Mouse (Mus musculus) liver, embryonic 16.5 days (tissue): ENCODE measurements at regions not wholly inside any gene's neighbourhood (a gene's known extent, or its start where the extent isn't known, plus 50 kb on each side); places are given as distances from the start of the nearest gene placed in this dataset.

Experiments used
- ATAC-seq: fragments of 200-750 bp; cut with Nextera tagmentation; 2 replicates; pipeline ENCODE4 v1.8.0; 2017; ENCODE audit warnings: low read depth, mild to moderate bottlenecking, moderate number of reproducible peaks, moderate library complexity
- H3K27ac ChIP-seq: fragments of 300-500 bp; sonication (generic); 2 replicates; pipeline ENCODE4 v1.5.1; 2014; ENCODE audit warnings: mild to moderate bottlenecking, low read length
- H3K27me3 ChIP-seq: fragments of 300-500 bp; sonication (generic); 2 replicates; pipeline ENCODE4 v1.6.1; 2014; ENCODE audit warnings: low read depth, low read length, mixed read lengths; ENCODE audit not compliant: control insufficient read depth, insufficient read depth
- H3K36me3 ChIP-seq: fragments of 300-500 bp; sonication (generic); 2 replicates; pipeline ENCODE4 v1.6.1; 2014; ENCODE audit warnings: mild to moderate bottlenecking; ENCODE audit not compliant: control insufficient read depth, insufficient read depth
- H3K4me1 ChIP-seq: fragments of 300-500 bp; sonication (generic); 2 replicates; pipeline ENCODE4 v1.6.1; 2014; ENCODE audit warnings: low read depth, low read length, mixed read lengths; ENCODE audit not compliant: control insufficient read depth
- H3K4me2 ChIP-seq: fragments of 300-500 bp; sonication (generic); 2 replicates; pipeline ENCODE4 v1.6.1; 2014; ENCODE audit warnings: low read depth, low read length, mixed read lengths
- H3K4me3 ChIP-seq: fragments of 300-500 bp; sonication (generic); 2 replicates; pipeline ENCODE4 v1.5.1; 2014; ENCODE audit warnings: low read depth, mild to moderate bottlenecking, low read length
- H3K9ac ChIP-seq: fragments of 300-500 bp; sonication (generic); 2 replicates; pipeline ENCODE4 v1.6.1; 2014; ENCODE audit warnings: low read depth, low read length
- H3K9me3 ChIP-seq: fragments of 300-500 bp; sonication (generic); replicated peaks from 2 replicates; pipeline ENCODE4 v1.6.1; 2016; ENCODE audit warnings: low read length; ENCODE audit not compliant: control insufficient read depth
- WGBS: fragments of 180-500 bp; shearing (Covaris S2); extraction: QIAGEN DNeasy Blood & Tissue Kit; methylation state at CpG from one replicate; pipeline ENCODE4 v1.1.7; 2014; ENCODE audit not compliant: insufficient replicate concordance; 5-methylcytosine and 5-hydroxymethylcytosine counted together

DNA sequence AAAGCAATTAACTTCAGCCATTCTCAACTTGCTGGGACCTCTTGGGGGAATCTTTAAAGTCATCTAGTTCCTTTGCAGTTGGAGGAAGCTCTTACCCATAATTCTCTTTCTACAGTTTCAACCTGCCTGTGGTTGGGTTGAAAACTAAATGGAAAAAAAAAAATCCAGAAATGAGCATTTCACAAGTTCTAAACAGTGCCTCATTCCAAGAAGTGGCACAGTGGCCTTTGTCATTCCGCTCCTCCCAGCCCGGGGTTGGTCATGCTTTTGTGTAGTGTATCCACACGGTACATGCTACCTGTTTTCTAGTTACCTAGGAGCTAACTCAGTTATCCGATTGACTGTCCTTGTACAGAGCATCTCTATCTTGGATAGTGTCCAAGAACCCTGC, 90.8 kb upstream of the Gpr12 start:
- no peaks in the 10 kb centered on the region for H3K9me3 ChIP-seq
- H3K4me1 ChIP-seq = peaks cover 38% of the 10 kb centered on the region
- 77% methylated on average over 4 of the region's 4 CpGs for WGBS
- H3K36me3 ChIP-seq = no peaks in the 10 kb centered on the region
- peak overlapping the region; percentile 65 for H3K27ac ChIP-seq
- no peaks in the 10 kb centered on the region for H3K27me3 ChIP-seq
- H3K4me2 ChIP-seq = no peak overlapping the region
- no peak for ATAC-seq
- no peak overlapping the region for H3K9ac ChIP-seq
- H3K4me3 ChIP-seq = no peak overlapping the region

DNA sequence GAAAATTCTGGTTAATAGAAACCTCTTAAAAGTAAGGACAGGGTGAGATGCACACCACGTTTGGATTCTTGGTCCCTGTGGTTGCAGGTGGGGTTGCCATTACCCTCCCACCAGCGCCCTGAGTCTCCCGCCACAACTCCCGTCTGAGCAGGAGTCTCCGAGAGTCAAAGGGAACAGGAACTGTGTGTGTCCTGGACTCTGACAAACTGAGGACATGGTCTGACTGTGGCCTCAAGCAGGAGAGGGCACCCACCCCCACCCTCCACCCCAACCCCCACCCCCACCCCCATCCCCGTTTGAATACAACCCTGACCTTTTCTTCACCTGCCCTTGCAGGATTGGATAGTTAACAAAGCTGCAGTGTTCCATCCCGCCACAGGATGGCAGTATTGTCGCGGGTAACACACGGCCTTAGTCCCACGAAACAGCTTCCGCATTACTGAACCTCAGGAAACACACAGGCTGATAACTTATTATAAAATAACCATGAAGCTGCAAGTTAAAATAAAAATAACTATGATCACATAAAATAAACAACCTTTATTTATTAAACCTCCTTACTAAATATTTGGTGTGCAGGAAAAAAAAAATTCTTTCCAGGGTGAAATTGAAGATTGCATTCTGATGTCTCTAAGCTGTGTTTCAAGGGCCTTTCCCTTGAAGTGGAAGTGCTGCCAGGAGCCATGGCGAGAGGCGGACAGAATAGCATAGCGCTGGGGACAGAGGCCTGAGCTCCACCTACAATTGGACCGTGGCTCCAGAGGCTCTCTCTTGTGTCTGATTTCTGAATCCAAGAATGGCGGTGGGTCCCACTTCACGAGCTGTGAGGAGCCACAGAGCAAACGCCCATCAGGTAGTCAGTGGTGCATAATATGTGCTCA, 90.2 kb upstream of the Gpr12 start:
- H3K4me1 ChIP-seq = peaks cover 35% of the 10 kb centered on the region
- no peak overlapping the region for H3K4me3 ChIP-seq
- H3K27ac ChIP-seq = peak overlapping the region; percentile 65; the same call in 1 of the 2 replicates
- no peaks in the 10 kb centered on the region for H3K9me3 ChIP-seq
- 19% methylated on average over 19 of the region's 19 CpGs for WGBS
- peak overlapping the region; percentile 25; the same call in 1 of the 2 replicates for H3K9ac ChIP-seq
- peak; percentile 44 for ATAC-seq
- no peaks in the 10 kb centered on the region for H3K27me3 ChIP-seq
- peak overlapping the region; percentile 23 for H3K4me2 ChIP-seq
- no peaks in the 10 kb centered on the region for H3K36me3 ChIP-seq

DNA sequence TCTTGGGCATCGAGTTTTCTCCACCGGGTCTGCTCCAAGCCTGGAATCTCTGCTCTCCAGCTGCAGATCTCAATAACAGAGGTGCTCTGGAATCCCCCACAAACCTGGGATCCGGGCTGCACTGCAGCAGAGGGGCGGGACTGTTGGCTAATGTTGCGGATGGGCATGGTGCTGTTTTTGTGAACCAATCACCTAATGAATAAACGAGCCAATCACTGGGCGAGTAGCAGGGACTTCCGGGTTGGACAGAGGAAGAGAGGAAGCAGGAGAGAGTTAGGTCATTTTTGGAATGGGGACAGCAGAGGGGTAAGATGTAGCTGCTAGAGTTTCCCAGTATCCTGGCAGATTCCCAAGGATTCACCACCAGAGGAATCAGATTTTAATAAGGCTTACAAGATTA, 76.7 kb upstream of the Gpr12 start:
- no peak overlapping the region for H3K27ac ChIP-seq
- H3K4me3 ChIP-seq = no peak overlapping the region
- H3K9me3 ChIP-seq = no peaks in the 10 kb centered on the region
- H3K4me2 ChIP-seq = no peak overlapping the region
- no peaks in the 10 kb centered on the region for H3K27me3 ChIP-seq
- 61% methylated on average over 8 of the region's 8 CpGs for WGBS
- no peaks in the 10 kb centered on the region for H3K4me1 ChIP-seq
- H3K9ac ChIP-seq = no peak overlapping the region
- no peak for ATAC-seq
- no peaks in the 10 kb centered on the region for H3K36me3 ChIP-seq

DNA sequence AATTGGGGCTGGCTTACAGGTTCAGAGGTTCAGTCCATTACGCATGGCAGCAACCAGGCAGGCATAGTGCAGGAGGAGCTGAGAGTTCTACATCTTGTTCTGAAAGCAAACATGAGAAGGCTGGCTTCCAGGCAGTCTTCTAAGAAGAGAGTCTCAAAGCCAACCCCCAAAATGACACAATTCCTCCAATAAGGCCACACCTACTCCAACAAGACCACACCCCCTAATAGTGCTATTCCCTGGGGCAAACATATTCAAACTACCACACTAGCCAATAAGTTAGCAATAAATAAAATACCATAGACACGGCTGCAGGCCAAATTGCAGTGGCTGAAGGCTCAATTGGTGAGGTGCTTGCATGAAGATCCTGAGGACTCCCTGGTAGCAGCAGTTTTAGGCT, 72.2 kb upstream of the Gpr12 start:
- H3K27ac ChIP-seq = no peak overlapping the region
- 59% methylated on average over 2 of the region's 2 CpGs for WGBS
- no peak for ATAC-seq
- H3K4me1 ChIP-seq = no peaks in the 10 kb centered on the region
- no peaks in the 10 kb centered on the region for H3K27me3 ChIP-seq
- no peak overlapping the region for H3K4me2 ChIP-seq
- H3K36me3 ChIP-seq = no peaks in the 10 kb centered on the region
- no peak overlapping the region for H3K4me3 ChIP-seq
- H3K9me3 ChIP-seq = no peaks in the 10 kb centered on the region
- H3K9ac ChIP-seq = no peak overlapping the region

DNA sequence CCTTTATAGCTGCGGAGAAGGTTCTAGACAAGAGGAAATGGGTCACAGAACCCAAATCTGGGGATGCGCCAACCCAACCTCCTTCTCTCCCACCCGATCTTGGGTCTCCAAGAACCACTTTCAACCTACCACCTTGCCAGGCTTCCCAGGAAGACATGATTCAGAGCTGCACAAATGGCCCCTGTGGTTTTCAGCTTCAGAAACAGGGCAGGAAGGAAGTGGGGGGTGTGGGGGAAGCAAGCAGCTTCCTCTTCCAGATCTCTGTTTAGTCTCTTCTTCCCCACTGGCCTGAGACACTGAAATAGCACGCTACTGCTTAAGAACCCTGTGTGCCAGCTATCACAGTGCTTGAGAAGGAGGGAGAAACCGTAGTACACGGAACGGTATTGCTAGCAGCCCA, 70.4 kb upstream of the Gpr12 start:
- H3K36me3 ChIP-seq = no peaks in the 10 kb centered on the region
- WGBS = 10% methylated on average over 7 of the region's 7 CpGs
- H3K9ac ChIP-seq = no peak overlapping the region
- no peaks in the 10 kb centered on the region for H3K27me3 ChIP-seq
- H3K27ac ChIP-seq = peak overlapping the region; percentile 15
- no peak overlapping the region for H3K4me3 ChIP-seq
- no peak overlapping the region for H3K4me2 ChIP-seq
- peak; percentile 45; the same call in 1 of the 2 replicates for ATAC-seq
- H3K9me3 ChIP-seq = no peaks in the 10 kb centered on the region
- no peaks in the 10 kb centered on the region for H3K4me1 ChIP-seq

DNA sequence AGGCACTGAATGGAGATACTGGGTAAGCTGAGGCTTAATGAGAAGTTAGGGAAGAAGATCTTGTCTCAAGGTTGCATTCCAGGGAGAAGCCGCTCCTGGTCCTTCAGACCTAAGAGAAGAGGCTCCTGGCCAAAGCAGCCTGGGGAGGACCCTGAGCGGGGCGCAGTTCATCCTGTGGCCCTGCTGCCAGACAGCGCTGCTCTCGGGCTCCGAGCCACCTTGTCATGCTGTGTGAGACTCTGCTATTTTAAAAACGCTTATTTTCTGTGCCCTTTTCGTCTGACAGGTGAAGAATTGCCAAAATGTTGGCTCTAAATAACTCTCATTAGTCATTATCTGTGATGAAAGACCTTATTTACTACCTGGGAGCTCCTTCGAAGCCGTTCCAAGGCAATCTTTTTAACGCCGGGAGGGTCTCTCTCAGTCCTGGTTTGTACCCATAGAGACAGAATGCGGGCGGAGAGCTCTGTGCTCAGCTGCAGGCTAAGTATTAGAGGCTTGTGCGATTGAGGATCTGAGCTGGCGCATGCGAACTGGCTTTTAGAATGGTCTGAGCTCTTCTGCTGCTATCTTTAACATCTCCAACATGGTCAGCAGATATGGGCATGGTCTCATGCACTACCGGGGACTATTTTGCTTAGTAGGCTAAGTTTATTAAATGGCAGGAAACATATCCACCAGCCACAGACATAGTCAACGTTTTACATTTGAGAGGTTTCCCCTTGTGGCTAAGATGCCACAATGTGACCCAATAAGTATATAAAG, 68.8 kb upstream of the Gpr12 start:
- H3K27me3 ChIP-seq = no peaks in the 10 kb centered on the region
- 61% methylated on average over 19 of the region's 19 CpGs for WGBS
- no peaks in the 10 kb centered on the region for H3K9me3 ChIP-seq
- no peaks in the 10 kb centered on the region for H3K4me1 ChIP-seq
- H3K36me3 ChIP-seq = no peaks in the 10 kb centered on the region
- H3K4me3 ChIP-seq = no peak overlapping the region
- no peak overlapping the region for H3K27ac ChIP-seq
- no peak for ATAC-seq
- H3K9ac ChIP-seq = no peak overlapping the region
- H3K4me2 ChIP-seq = no peak overlapping the region

DNA sequence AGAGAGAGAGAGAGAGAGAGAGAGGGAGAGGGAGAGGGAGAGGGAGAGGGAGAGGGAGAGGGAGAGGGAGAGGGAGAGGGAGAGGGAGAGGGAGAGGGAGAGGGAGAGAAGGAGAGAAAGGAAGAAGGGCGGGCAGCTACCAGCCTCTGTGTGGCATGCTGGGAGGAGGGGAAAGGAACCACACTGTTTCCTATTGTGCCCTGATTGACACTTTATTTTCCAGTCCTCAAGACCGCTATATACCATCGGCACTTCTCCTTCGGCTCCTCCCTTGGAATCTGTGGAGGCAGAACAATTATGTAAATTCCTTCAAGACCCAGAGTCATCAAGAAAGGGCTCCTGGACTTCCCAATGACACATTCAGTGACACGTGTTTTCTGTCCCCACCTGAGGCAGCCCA, 67.8 kb upstream of the Gpr12 start:
- Histone ChIP-seq H3K27ac (no peak overlapping the region), H3K36me3 (no peaks in the 10 kb centered on the region), H3K4me3 (no peak overlapping the region), H3K4me2 (no peak overlapping the region), H3K4me1 (no peaks in the 10 kb centered on the region), H3K9me3 (no peaks in the 10 kb centered on the region), H3K9ac (no peak overlapping the region), H3K27me3 (no peaks in the 10 kb centered on the region)
- no peak for ATAC-seq
- 25% methylated on average over 5 of the region's 5 CpGs for WGBS

DNA sequence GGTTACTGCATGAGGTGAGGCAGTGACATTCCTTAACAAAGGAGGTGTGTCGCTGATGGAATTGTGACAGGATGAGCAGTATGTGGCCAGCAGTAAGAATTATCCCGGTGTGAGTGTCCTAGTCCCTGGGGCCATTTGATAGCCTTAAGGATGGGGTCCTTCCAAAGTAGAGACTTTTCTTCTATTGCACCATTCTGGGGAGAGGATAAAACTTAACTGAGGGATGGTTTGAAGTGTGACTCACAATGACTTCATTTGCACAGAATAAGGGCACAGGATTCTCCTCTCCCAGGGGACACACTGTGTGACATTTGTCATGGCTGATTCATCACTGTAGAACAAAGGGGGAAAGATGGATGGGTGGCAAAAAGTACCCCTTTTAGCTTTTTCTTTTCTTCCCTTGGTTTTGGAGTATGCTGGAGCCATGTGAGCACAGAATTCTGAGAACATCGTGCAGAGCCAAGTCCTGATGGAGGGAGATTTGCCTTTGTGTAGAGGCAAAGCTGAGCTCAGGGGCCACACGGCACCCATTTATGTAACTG, 63.6 kb upstream of the Gpr12 start:
- no peak overlapping the region for H3K27ac ChIP-seq
- WGBS = 65% methylated on average over 4 of the region's 4 CpGs
- no peaks in the 10 kb centered on the region for H3K36me3 ChIP-seq
- no peak overlapping the region for H3K4me2 ChIP-seq
- H3K4me3 ChIP-seq = no peak overlapping the region
- H3K4me1 ChIP-seq = no peaks in the 10 kb centered on the region
- no peak for ATAC-seq
- no peaks in the 10 kb centered on the region for H3K9me3 ChIP-seq
- no peak overlapping the region for H3K9ac ChIP-seq
- H3K27me3 ChIP-seq = no peaks in the 10 kb centered on the region
